Mouse (Mus musculus) layer of hippocampus, adult 2 months (tissue): ENCODE data around the gene Clic3. TPM values are rescaled to one million over a fixed set of nuclear protein-coding genes. Genes with fewer than 3 reads are reported as not detected.

Experiments
- DNase-seq, 2 experiments: peaks; one replicate each; pipeline ENCODE4 v3.0.0; 2022; ENCODE audit warnings: low spot score in 2 of 2
- H3K27ac ChIP-seq: fragments of 200-600 bp; 2 replicates; pipeline ENCODE4 v1.8.1; 2022
- H3K4me3 ChIP-seq: fragments of 200-600 bp; 2 replicates; pipeline ENCODE4 v1.8.1; 2022; ENCODE audit warnings: mild to moderate bottlenecking
- CTCF ChIP-seq: fragments of 200-600 bp; conservative IDR thresholded peaks from 2 replicates; pipeline ENCODE4 v1.8.1; 2022; ENCODE audit warnings: antibody characterized with exemption, mild to moderate bottlenecking, moderate library complexity
- total RNA-seq, 2 experiments: library from RNA; stranded (reverse); gene quantifications; 2 replicates each; pipeline ENCODE4 v1.2.3; 2021

Clic3 gene
- total RNA-seq, 2 experiments from 2014 or later = 0.49 TPM; not detected in 1

DNA sequence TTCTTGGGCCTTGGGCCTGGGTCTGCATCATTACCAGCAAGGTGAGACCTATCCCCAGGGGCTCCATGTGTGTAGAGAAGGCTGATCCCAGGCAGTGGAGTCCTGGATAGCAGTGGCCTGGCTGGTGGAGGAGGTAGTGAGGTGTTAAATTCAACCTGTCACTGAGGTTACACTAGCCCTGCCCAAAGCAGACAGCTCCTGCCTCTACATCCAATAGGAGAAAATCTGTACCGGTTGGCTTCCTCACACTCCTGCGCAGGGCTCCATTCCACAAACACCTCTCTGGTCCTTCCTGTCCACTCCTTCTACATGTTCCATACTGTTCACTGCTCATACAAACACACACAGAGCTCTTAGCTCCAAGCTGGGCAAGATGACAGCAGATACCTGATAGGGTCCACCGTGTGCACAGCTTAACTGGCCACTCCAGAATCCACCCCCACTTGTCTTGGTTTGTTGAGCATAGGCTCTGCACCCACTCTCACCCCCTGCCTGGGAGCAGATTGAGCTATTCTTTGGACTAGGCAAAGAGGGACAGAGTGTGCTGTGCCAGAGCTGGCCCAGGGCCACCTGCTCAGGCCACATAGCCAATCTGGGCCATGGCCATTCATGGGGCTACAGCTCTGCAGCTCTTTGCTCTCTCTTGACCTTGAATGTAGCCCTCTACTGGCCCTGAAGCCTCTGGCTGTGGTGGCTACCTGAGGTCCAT is 21.5 kb downstream of the Clic3 start:
- H3K27ac ChIP-seq = peak overlapping the region; percentile 83
- no peak for TF ChIP-seq CTCF
- DNase-seq = peak; percentile 52 to 55
- no peak overlapping the region for H3K4me3 ChIP-seq

DNA sequence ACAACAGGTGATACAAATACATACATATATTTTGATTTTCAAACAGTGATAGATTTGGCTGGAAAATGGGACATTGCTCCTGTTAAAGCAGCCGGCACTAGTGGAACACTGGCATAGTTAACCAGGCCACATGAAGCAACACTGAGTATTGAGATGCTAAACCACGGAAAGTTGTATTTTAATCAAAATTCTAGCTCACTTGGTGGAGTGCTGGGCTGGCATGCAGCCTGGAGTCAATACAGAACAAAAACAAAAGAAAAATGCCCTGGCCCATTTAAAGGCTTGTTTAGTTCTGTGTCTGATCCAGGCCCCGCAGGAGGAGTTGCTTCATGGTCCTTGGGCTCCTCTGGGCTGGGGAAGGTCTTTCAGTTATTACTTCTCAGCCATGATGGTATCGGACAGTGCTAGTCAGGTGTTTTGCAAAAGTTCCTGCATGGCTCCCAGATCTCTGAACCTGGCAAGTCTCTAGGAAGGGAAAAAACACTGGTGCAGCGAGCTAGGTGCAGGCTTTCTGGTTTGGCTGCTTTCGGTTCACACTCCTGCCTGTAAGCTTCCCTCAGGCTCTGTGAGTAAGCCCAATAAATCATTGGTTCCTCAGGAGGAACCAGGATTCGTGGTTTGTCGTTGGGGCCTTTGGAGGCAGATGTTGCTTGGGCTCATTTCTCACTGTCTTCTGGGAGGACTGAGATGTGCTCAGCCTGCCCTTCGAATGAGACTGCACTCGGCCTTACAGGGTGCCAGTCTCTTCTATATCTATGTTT is 23.1 kb downstream of the Clic3 start:
- no peak for TF ChIP-seq CTCF
- Histone ChIP-seq H3K27ac (peak overlapping the region; percentile 83), H3K4me3 (no peak overlapping the region)
- no peak for DNase-seq

DNA sequence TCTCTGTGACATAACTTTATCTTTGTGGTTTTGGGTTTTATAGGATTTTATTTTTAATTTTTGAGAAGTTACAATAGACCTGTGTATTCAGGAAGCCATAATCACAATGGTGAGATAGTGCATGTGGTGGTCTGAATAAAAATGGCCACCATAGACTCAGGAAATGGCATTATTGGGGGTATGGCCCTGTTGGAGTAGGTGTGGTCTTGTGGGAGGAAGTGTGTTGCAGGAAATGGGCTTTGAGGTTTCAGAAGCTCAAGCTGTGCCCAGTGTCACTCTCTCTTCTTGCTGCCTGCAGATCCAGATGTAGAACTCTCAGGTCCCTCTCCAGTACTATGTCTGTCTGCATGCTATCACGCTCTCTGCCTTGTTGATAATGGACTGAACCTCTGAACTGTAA is 23.9 kb downstream of the Clic3 start:
- Histone ChIP-seq H3K4me3 (no peak overlapping the region), H3K27ac (peak overlapping the region; percentile 83; the same call in 1 of the 2 replicates)
- DNase-seq = no peak
- no peak for TF ChIP-seq CTCF

DNA sequence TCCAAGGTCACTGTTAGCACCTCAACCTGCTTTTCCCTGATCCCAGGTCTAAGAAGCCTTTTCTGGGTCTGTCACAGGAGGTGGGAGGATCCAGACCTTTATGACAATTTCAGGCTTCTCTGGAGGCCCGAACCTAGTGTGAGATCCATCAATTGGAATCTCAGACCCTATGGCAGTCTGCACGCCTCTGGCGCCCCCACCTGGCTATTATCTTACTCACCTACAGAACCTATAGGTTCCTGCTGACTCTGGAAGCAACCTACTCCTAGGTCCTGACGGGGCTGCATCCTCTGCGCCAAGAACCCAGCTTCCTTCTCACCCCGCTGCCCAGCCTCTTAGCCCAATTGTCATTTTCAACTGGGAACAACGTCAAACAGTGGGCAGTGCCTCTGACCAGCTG is 26.3 kb downstream of the Clic3 start:
- no peak overlapping the region for H3K4me3 ChIP-seq
- TF ChIP-seq CTCF = peak; percentile 75
- no peak for DNase-seq
- no peak overlapping the region for H3K27ac ChIP-seq

DNA sequence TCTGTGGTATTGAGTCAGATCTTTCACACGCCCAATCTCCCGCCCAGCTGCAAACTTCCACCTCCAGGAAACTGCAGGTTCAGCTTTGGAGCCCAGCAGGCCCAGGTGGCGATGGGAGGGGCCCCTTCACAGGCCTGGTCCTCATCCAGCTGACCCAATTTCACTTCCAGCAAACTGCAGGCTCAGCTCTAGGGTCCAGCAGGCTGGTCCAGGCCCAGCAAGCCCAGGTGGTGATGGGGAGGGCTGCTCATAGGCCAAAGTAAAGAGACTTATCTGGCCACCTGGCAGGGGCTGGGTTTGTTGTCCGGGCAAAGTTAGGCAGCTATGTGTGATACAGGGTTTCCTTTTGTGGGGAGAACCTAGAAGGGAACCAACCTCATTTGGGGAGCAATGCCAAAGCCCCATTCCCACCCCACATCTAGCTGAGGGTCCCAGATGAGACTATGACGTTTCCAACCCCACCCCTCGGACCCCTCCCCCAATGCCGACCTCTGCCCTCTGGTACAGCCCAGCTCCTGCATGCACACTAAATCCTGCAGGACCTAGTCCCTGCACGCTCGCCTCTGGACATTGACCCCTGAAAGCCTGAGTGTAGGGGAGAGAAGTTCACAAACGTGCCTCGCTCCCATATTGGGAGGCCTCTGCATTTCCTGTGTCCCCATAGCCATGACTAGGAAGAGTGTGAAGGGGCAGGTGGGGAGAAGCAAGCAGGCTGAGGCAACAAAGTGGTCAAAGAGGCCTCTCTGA is 28.4 kb downstream of the Clic3 start:
- Histone ChIP-seq H3K4me3 (no peak overlapping the region), H3K27ac (no peak overlapping the region)
- DNase-seq = no peak
- no peak for TF ChIP-seq CTCF

DNA sequence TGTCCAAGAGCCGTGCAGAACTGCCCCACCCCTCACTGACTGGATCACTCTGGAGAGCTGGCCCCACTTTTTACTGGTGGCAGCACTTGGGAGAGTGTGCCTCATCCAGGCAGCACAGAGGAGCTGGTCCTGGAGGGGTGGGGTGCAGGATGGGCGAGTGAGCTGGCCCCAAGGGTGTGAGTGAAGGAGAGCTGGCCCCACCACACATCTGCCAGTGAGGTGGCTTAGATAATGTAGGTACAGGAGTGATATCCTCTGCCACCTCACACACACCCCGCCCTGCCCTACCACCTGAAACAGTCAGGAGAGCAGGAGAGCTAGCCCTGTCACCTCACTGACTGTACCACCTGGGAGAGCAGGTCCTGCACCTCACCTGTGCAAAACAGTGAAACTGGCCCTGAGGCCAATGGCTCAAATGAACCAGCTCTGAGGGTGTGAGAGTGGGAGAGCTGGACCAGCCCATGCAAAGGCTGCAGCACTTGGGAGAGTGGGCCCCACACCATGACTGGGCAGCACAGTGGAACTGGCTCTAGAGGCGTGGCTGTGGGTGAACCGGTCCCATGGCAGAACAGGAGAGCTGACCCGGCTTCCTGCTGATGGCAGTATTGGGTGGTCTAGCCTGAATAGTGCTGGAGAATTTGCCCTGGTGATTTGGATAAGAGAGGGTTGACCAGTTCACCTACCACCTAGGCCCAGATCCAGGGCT is 31.5 kb downstream of the Clic3 start:
- no peak for DNase-seq
- TF ChIP-seq CTCF = no peak
- no peak overlapping the region for H3K4me3 ChIP-seq
- no peak overlapping the region for H3K27ac ChIP-seq

DNA sequence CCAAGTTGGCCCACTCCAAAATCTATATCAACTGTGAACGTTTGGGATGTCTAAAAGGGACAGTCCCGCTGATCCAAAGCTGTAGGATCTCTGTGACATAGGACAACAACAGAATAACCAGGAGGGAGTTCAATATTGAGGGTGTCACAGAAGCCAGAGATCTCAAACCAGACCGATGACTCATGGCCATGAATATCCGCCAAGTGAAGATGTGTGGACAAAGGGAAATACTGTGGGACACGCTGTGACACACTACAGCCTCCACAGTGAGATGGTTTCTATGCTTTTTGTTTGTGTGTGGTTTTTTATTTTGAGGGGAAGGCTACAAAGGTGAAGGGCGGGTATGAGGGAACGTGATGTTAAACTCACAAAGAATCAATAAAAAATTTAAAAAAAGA is 32.0 kb downstream of the Clic3 start:
- H3K27ac ChIP-seq = no peak overlapping the region
- no peak overlapping the region for H3K4me3 ChIP-seq
- no peak for DNase-seq
- no peak for TF ChIP-seq CTCF

DNA sequence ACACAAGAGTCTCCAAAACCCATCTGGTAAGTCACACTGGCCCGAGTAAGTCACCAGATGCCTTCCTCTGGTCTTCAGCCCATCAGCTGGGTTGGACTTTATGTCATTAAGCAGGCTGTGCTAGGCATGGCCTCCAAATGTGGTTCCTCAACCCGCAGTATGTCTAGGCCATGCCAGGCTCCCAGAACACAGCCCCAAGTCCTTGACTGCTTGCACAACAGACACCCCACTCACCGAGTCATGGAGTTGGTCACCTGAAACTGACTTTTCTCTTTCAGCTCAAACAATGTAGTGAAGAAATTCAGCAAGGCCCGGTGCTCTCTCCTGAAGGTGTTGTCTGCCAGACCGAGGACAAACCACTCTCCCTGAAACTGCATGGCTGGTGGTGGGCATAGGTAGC is 36.4 kb downstream of the Clic3 start:
- H3K27ac ChIP-seq = no peak overlapping the region

DNA sequence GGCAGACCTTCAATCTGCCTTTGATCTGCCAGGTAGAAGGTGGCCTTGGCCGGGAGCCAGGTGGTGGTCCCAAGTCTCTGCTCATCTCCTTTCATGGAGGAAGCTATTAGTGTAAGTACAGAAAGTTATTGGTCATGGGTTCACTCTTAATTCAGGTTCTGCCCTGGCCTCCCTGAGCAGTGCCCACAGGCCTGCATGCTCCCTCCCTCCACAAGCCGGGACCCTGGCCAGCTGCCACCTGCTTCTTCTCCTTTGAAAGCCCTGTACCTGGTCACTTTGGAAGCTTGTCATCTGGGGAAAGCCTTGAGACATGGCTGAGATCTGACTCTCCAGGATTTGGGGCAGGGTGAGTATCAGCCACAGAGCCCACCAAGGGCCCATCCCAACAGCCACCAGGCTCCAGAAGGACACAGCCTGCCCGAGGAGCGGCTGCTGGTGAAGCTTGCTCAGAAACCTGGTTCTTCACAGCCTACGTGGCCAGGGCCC is 36.9 kb downstream of the Clic3 start, which contains the start of gene Lcn12:
Gene Lcn12 (minus strand): TSS at position 436 of the 486 bp plus-strand sequence.
- no peak for DNase-seq
- no peak within 1 kb of the TSS for H3K4me3 ChIP-seq
- no peak for TF ChIP-seq CTCF
- H3K27ac ChIP-seq = no peak within 1 kb of the TSS

More for the DNA sequence above, 36.4 kb downstream of the Clic3 start:
- DNase-seq = no peak
- TF ChIP-seq CTCF = no peak
- no peak overlapping the region for H3K4me3 ChIP-seq

DNA sequence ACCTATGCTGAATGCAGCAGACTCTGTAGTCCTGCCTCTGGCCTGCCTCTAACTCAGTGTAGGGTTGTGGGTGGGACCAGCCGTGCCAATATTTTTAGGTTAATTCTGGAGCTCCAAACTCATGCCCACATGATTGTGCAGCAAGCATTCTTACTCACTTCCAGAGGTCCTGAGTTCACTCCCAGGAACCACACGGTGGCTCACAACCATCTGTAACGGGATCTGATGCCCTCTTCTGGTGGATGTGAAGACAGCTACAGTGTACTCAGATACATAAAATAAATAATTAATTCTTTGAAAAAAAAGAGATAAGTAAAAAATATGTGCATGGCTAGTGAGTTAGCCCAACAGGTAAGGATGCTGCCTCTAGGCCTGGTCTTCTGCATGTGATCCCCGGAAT is 39.8 kb downstream of the Clic3 start:
- DNase-seq = no peak
- H3K4me3 ChIP-seq = no peak overlapping the region
- no peak overlapping the region for H3K27ac ChIP-seq

DNA sequence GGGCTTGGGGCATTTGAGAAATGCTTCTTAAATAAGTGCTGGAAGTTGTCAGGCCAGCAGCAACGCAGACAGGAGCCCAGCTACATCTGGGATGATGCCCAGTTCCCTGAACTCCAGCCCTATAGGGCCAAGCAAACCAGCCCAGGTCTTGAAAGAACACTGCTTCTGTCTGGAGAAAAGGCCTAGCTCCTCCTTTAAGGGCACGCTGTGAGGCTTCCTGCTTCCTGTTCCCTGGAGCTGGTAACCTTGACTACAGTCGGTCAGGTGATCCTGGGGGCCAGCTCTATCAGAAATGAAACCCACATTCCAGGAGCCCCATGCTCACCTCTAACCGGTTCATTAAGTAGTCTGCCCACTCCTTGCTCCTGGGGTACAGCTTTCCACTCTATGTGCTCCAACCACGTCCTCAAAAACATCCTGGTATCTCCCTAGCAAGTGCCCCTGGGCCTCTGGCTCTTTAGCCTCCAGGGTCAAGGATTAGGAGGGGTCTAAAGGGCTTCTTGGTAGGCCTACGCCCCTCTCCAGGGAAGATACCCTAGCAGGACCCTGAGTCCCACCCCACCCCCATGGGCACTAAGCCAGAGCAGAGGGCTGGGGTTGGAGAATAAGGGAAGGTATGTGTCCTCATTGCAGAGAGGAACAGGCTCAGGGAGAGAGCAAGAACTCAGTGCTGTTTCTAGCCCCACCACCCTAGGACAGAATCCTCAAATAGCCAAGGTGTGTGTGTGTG is 41.4 kb downstream of the Clic3 start:
- Histone ChIP-seq H3K27ac (0 out of 2 replicates have a peak overlapping the region, but pooled peaks have one; percentile 18), H3K4me3 (no peak overlapping the region)
- DNase-seq = no peak
- no peak for TF ChIP-seq CTCF

More for the DNA sequence above, 39.8 kb downstream of the Clic3 start:
- TF ChIP-seq CTCF = peak; percentile 80
